Mouse (Mus musculus): ENCODE measurements around the gene Oas2. TPM values are rescaled to one million over a fixed set of nuclear protein-coding genes. Genes with fewer than 3 reads are reported as not detected.

The Oas2 gene
- total and polyA plus RNA-seq, 3 experiments: 0.11 to 3.5 (median 2.3) TPM

- TF ChIP-seq TAL1 (conservative IDR thresholded peaks at IDR 0.05; ENCODE audit: low read depth, low read length) (no peak), POLR2AphosphoS5 (IDR thresholded peaks at IDR 0.05; ENCODE audit: insufficient replicate concordance, low read depth, low read length) (no peak), CTCF (IDR thresholded peaks at IDR 0.05; ENCODE audit: low read depth, low read length) (no peak), GATA2 (IDR thresholded peaks at IDR 0.05; ENCODE audit: borderline replicate concordance, low read depth, low read length) (no peak), GATA1 (IDR thresholded peaks at IDR 0.05; ENCODE audit: borderline replicate concordance, low read length) (no peak)
- peaks cover 24% of the 10 kb centered on the region for H3K27me3 ChIP-seq (ENCODE audit: insufficient read depth, low read length)
- ATAC-seq (ENCODE audit: extremely low read depth, insufficient number of reproducible peaks, low FRiP score, poor library complexity, severe bottlenecking): no peak
These were observed 23.7 kb downstream of the Oas2 start for GRCm38 (mm10) chr5:120725811-120726455.

GRCm38 (mm10) chr5:120721005-120721404 is 28.6 kb downstream of the Oas2 start:
- Histone ChIP-seq H3K27me3 (ENCODE audit: insufficient read depth, low read length) (peaks cover 21% of the 10 kb centered on the region), H3K36me3 (replicated peaks) (no peaks in the 10 kb centered on the region), H3K9me3 (replicated peaks) (peaks cover 6% of the 10 kb centered on the region; the same call in 1 of the 2 replicates), H3K4me3 (ENCODE audit: low read depth, low read length) (no peak overlapping the region), H3K4me1 (ENCODE audit: insufficient read depth, low read depth, low read length) (peaks cover 10% of the 10 kb centered on the region)
- no peak for TF ChIP-seq CTCF (IDR thresholded peaks at IDR 0.05; ENCODE audit: low read depth, low read length)
- DNase-seq (ENCODE audit: low spot score): no peak
- ATAC-seq (ENCODE audit: extremely low read depth, insufficient number of reproducible peaks, low FRiP score, poor library complexity, severe bottlenecking): no peak

More at GRCm38 (mm10) chr5:120725811-120726455, 23.7 kb downstream of the Oas2 start:
- Histone ChIP-seq H3K4me1 (ENCODE audit: insufficient read depth, low read depth, low read length) (peaks cover 6% of the 10 kb centered on the region), H3K9me3 (replicated peaks) (no peaks in the 10 kb centered on the region), H3K4me3 (ENCODE audit: low read depth, low read length) (no peak overlapping the region), H3K36me3 (replicated peaks) (no peaks in the 10 kb centered on the region)
- DNase-seq (ENCODE audit: low spot score): no peak

GRCm38 (mm10) chr5:120718600-120719378 is 30.9 kb downstream of the Oas2 start:
- DNase-seq (ENCODE audit: low spot score): no peak
- H3K4me1 ChIP-seq (ENCODE audit: insufficient read depth, low read depth, low read length): peaks cover 21% of the 10 kb centered on the region
- H3K9me3 ChIP-seq (replicated peaks): peaks cover 6% of the 10 kb centered on the region; the same call in 1 of the 2 replicates
- no peak for ATAC-seq (ENCODE audit: extremely low read depth, insufficient number of reproducible peaks, low FRiP score, poor library complexity, severe bottlenecking)
- H3K27me3 ChIP-seq (ENCODE audit: insufficient read depth, low read length): peaks cover 26% of the 10 kb centered on the region
- TF ChIP-seq GATA1 (IDR thresholded peaks at IDR 0.05; ENCODE audit: borderline replicate concordance, low read length) (no peak), CTCF (IDR thresholded peaks at IDR 0.05; ENCODE audit: low read depth, low read length) (0 out of 2 replicates have a peak, but pooled peaks have one; percentile 7)
- H3K36me3 ChIP-seq (replicated peaks): no peaks in the 10 kb centered on the region
- no peak overlapping the region for H3K4me3 ChIP-seq (ENCODE audit: low read depth, low read length)

GRCm38 (mm10) chr5:120717136-120717535 is 32.5 kb downstream of the Oas2 start:
- Histone ChIP-seq H3K27me3 (ENCODE audit: insufficient read depth, low read length) (peaks cover 28% of the 10 kb centered on the region), H3K4me1 (ENCODE audit: insufficient read depth, low read depth, low read length) (peaks cover 27% of the 10 kb centered on the region), H3K36me3 (replicated peaks) (no peaks in the 10 kb centered on the region), H3K9me3 (replicated peaks) (peaks cover 6% of the 10 kb centered on the region; the same call in 1 of the 2 replicates), H3K4me3 (ENCODE audit: low read depth, low read length) (no peak overlapping the region)
- TF ChIP-seq CTCF (IDR thresholded peaks at IDR 0.05; ENCODE audit: low read depth, low read length) (no peak), TAL1 (conservative IDR thresholded peaks at IDR 0.05; ENCODE audit: low read depth, low read length) (no peak), POLR2AphosphoS5 (IDR thresholded peaks at IDR 0.05; ENCODE audit: insufficient replicate concordance, low read depth, low read length) (no peak), GATA2 (IDR thresholded peaks at IDR 0.05; ENCODE audit: borderline replicate concordance, low read depth, low read length) (no peak), GATA1 (IDR thresholded peaks at IDR 0.05; ENCODE audit: borderline replicate concordance, low read length) (no peak)
- ATAC-seq (ENCODE audit: extremely low read depth, insufficient number of reproducible peaks, low FRiP score, poor library complexity, severe bottlenecking): no peak
- no peak for DNase-seq (ENCODE audit: low spot score)

- DNase-seq (ENCODE audit: low spot score): peak; percentile 66
- peaks cover 45% of the 10 kb centered on the region for H3K27me3 ChIP-seq (ENCODE audit: insufficient read depth, low read length)
These were observed 35.3 kb downstream of the Oas2 start for GRCm38 (mm10) chr5:120714314-120714713.

GRCm38 (mm10) chr5:120712721-120713120 is 36.9 kb downstream of the Oas2 start:
- Histone ChIP-seq H3K4me3 (ENCODE audit: low read depth, low read length) (no peak overlapping the region), H3K9me3 (replicated peaks) (no peaks in the 10 kb centered on the region), H3K36me3 (replicated peaks) (no peaks in the 10 kb centered on the region), H3K27me3 (ENCODE audit: insufficient read depth, low read length) (peaks cover 50% of the 10 kb centered on the region), H3K4me1 (ENCODE audit: insufficient read depth, low read depth, low read length) (peaks cover 35% of the 10 kb centered on the region)
- no peak for TF ChIP-seq POLR2AphosphoS5 (IDR thresholded peaks at IDR 0.05; ENCODE audit: insufficient replicate concordance, low read depth, low read length)
- TF ChIP-seq GATA2 (IDR thresholded peaks at IDR 0.05; ENCODE audit: borderline replicate concordance, low read depth, low read length): no peak
- TF ChIP-seq TAL1 (conservative IDR thresholded peaks at IDR 0.05; ENCODE audit: low read depth, low read length): no peak
- no peak for TF ChIP-seq GATA1 (IDR thresholded peaks at IDR 0.05; ENCODE audit: borderline replicate concordance, low read length)
- TF ChIP-seq CTCF (IDR thresholded peaks at IDR 0.05; ENCODE audit: low read depth, low read length): no peak
- DNase-seq (ENCODE audit: low spot score) (no peak), ATAC-seq (ENCODE audit: extremely low read depth, insufficient number of reproducible peaks, low FRiP score, poor library complexity, severe bottlenecking) (no peak)

More at GRCm38 (mm10) chr5:120714314-120714713, 35.3 kb downstream of the Oas2 start:
- Histone ChIP-seq H3K4me3 (ENCODE audit: low read depth, low read length) (no peak overlapping the region), H3K4me1 (ENCODE audit: insufficient read depth, low read depth, low read length) (peaks cover 37% of the 10 kb centered on the region), H3K9me3 (replicated peaks) (0 out of 2 replicates have a peak, but pooled peaks cover 3% of the 10 kb centered on the region), H3K36me3 (replicated peaks) (no peaks in the 10 kb centered on the region)
- TF ChIP-seq CTCF (IDR thresholded peaks at IDR 0.05; ENCODE audit: low read depth, low read length): peak; percentile 79
- no peak for TF ChIP-seq GATA2 (IDR thresholded peaks at IDR 0.05; ENCODE audit: borderline replicate concordance, low read depth, low read length)
- ATAC-seq (ENCODE audit: extremely low read depth, insufficient number of reproducible peaks, low FRiP score, poor library complexity, severe bottlenecking): no peak

All from G1E (cell line).